Mouse (Mus musculus) embryonic facial prominence, embryonic 11.5 days (tissue): ENCODE measurements around the gene Dock4. TPM values are rescaled to one million over a fixed set of nuclear protein-coding genes. Genes with fewer than 3 reads are reported as not detected.

ENCODE experiments used
- ATAC-seq: fragments of 200-750 bp; cut with Nextera tagmentation; replicated peaks from 2 replicates; pipeline ENCODE4 v1.8.0; 2017; ENCODE audit warnings: low read depth; ENCODE audit not compliant: insufficient number of reproducible peaks, low FRiP score, low TSS enrichment
- DNase-seq: peaks from one replicate; pipeline ENCODE4 v3.0.0-alpha.2; 2015; ENCODE audit warnings: low spot score
- H3K27ac ChIP-seq: fragments of 300-500 bp; sonication (generic); replicated peaks from 2 replicates; pipeline ENCODE4 v1.5.1; 2014; ENCODE audit warnings: mild to moderate bottlenecking, low read depth, low read length, control low read depth
- H3K27me3 ChIP-seq: fragments of 300-500 bp; sonication (generic); 2 replicates; pipeline ENCODE4 v1.6.1; 2014; ENCODE audit warnings: mild to moderate bottlenecking, low read length, moderate library complexity, mixed read lengths; ENCODE audit not compliant: control insufficient read depth, insufficient read depth
- H3K36me3 ChIP-seq: fragments of 300-500 bp; sonication (generic); replicated peaks from 2 replicates; pipeline ENCODE4 v1.6.1; 2014; ENCODE audit warnings: low read depth, mild to moderate bottlenecking, low read length, moderate library complexity, mixed read lengths; ENCODE audit not compliant: control insufficient read depth, insufficient read depth
- H3K4me1 ChIP-seq: fragments of 300-500 bp; sonication (generic); 2 replicates; pipeline ENCODE4 v1.6.1; 2014; ENCODE audit warnings: low read length, mixed read lengths; ENCODE audit not compliant: control insufficient read depth, insufficient read depth
- H3K4me2 ChIP-seq: fragments of 300-500 bp; sonication (generic); 2 replicates; pipeline ENCODE4 v1.6.1; 2014; ENCODE audit warnings: low read depth, mild to moderate bottlenecking, control low read depth, low read length, moderate library complexity
- H3K4me3 ChIP-seq: fragments of 300-500 bp; sonication (generic); 2 replicates; pipeline ENCODE4 v1.5.1; 2014; ENCODE audit warnings: low read depth, low read length, control low read depth
- H3K9ac ChIP-seq: fragments of 300-500 bp; sonication (generic); replicated peaks from 2 replicates; pipeline ENCODE4 v1.6.1; 2014; ENCODE audit warnings: mild to moderate bottlenecking, control low read depth, low read length
- H3K9me3 ChIP-seq: fragments of 300-500 bp; sonication (generic); replicated peaks from 2 replicates; pipeline ENCODE4 v1.6.1; 2016; ENCODE audit warnings: mild to moderate bottlenecking, low read length, inconsistent platforms, mixed read lengths; ENCODE audit not compliant: control insufficient read depth
- WGBS: fragments of 180-500 bp; shearing (Covaris S2); extraction: QIAGEN DNeasy Blood & Tissue Kit; methylation state at CpG from one replicate; pipeline ENCODE4 v1.1.7; 2014; 5-methylcytosine and 5-hydroxymethylcytosine counted together
- polyA plus RNA-seq: library from polyadenylated mRNA; unstranded; fragments of >200 nt; fragmentation: Nextera tagmentation; extraction: Ambion mirVana; gene quantifications from 2 replicates; pipeline ENCODE4 v1.2.1, GENCODE M21; 2014

Gene Dock4
- polyA plus RNA-seq, 1 experiment from 2014 or later: 10.7 TPM

- no peak for ATAC-seq
- Histone ChIP-seq H3K27ac (no peak overlapping the region), H3K4me2 (no peak overlapping the region), H3K36me3 (no peaks in the 10 kb centered on the region), H3K4me3 (no peak overlapping the region), H3K9ac (no peak overlapping the region), H3K9me3 (no peaks in the 10 kb centered on the region), H3K4me1 (no peaks in the 10 kb centered on the region; the same call in 1 of the 2 replicates), H3K27me3 (no peaks in the 10 kb centered on the region)
- no peak for DNase-seq
- WGBS: 50% methylated on average over 12 of the region's 12 CpGs
Measured at GRCm38 (mm10) chr12:40486047-40486837, 40.5 kb downstream of the Dock4 start.

GRCm38 (mm10) chr12:40496387-40496786 is 50.6 kb downstream of the Dock4 start:
- Histone ChIP-seq H3K36me3 (no peaks in the 10 kb centered on the region), H3K4me3 (no peak overlapping the region), H3K27me3 (no peaks in the 10 kb centered on the region), H3K9me3 (no peaks in the 10 kb centered on the region), H3K4me2 (no peak overlapping the region), H3K9ac (no peak overlapping the region), H3K27ac (no peak overlapping the region), H3K4me1 (peaks cover 2% of the 10 kb centered on the region; the same call in 1 of the 2 replicates)
- DNase-seq: no peak
- WGBS: 73% methylated on average over 11 of the region's 11 CpGs
- no peak for ATAC-seq

GRCm38 (mm10) chr12:40497806-40498205 is 52.1 kb downstream of the Dock4 start:
- Histone ChIP-seq H3K4me1 (peaks cover 2% of the 10 kb centered on the region; the same call in 1 of the 2 replicates), H3K9me3 (no peaks in the 10 kb centered on the region), H3K27ac (no peak overlapping the region), H3K27me3 (no peaks in the 10 kb centered on the region), H3K36me3 (no peaks in the 10 kb centered on the region), H3K4me3 (no peak overlapping the region), H3K9ac (no peak overlapping the region), H3K4me2 (no peak overlapping the region)
- WGBS: 65% methylated on average over 5 of the region's 5 CpGs
- DNase-seq: no peak
- ATAC-seq: no peak

- no peaks in the 10 kb centered on the region for H3K36me3 ChIP-seq
- peaks cover 2% of the 10 kb centered on the region; the same call in 1 of the 2 replicates for H3K4me1 ChIP-seq
- H3K4me2 ChIP-seq: no peak overlapping the region
- no peaks in the 10 kb centered on the region for H3K9me3 ChIP-seq
- DNase-seq (no peak), ATAC-seq (no peak)
- H3K27ac ChIP-seq: no peak overlapping the region
- WGBS: 81% methylated on average over 7 of the region's 7 CpGs
- no peaks in the 10 kb centered on the region for H3K27me3 ChIP-seq
- no peak overlapping the region for H3K9ac ChIP-seq
- H3K4me3 ChIP-seq: no peak overlapping the region
Measured at GRCm38 (mm10) chr12:40498250-40498671, 52.5 kb downstream of the Dock4 start.

GRCm38 (mm10) chr12:40498928-40499626 is 53.3 kb downstream of the Dock4 start:
- peaks cover 2% of the 10 kb centered on the region; the same call in 1 of the 2 replicates for H3K4me1 ChIP-seq
- H3K27me3 ChIP-seq: no peaks in the 10 kb centered on the region
- H3K27ac ChIP-seq: no peak overlapping the region
- no peak for DNase-seq
- no peak for ATAC-seq
- no peak overlapping the region for H3K4me3 ChIP-seq
- no peaks in the 10 kb centered on the region for H3K36me3 ChIP-seq
- no peak overlapping the region for H3K4me2 ChIP-seq
- no peaks in the 10 kb centered on the region for H3K9me3 ChIP-seq
- no peak overlapping the region for H3K9ac ChIP-seq
- 60% methylated on average over 15 of the region's 15 CpGs for WGBS

- Histone ChIP-seq H3K4me2 (no peak overlapping the region), H3K27me3 (no peaks in the 10 kb centered on the region), H3K9me3 (no peaks in the 10 kb centered on the region), H3K9ac (no peak overlapping the region), H3K4me1 (peaks cover 2% of the 10 kb centered on the region; the same call in 1 of the 2 replicates), H3K27ac (no peak overlapping the region), H3K36me3 (no peaks in the 10 kb centered on the region), H3K4me3 (no peak overlapping the region)
- DNase-seq (no peak), ATAC-seq (no peak)
- 40% methylated on average over 5 of the region's 5 CpGs for WGBS
Measured at GRCm38 (mm10) chr12:40499627-40500329, 54.0 kb downstream of the Dock4 start.

GRCm38 (mm10) chr12:40501141-40501540 is 55.4 kb downstream of the Dock4 start:
- Histone ChIP-seq H3K36me3 (no peaks in the 10 kb centered on the region), H3K4me1 (peaks cover 2% of the 10 kb centered on the region; the same call in 1 of the 2 replicates), H3K9ac (no peak overlapping the region), H3K4me3 (no peak overlapping the region), H3K4me2 (no peak overlapping the region), H3K27ac (no peak overlapping the region), H3K27me3 (no peaks in the 10 kb centered on the region), H3K9me3 (no peaks in the 10 kb centered on the region)
- ATAC-seq (no peak), DNase-seq (no peak)
- WGBS: 62% methylated on average over 1 of the region's 1 CpGs
